Mouse (Mus musculus) embryo, embryonic 10.5 days (tissue): ENCODE data around the gene Col2a1.

ENCODE experiments used
- DNase-seq: peaks from one replicate; pipeline ENCODE4 v3.0.0-alpha.2; 2015; ENCODE audit warnings: low spot score

Col2a1 gene

GRCm38 (mm10) chr15:97963989-97964835, 40.3 kb downstream of the Col2a1 start, which contains the start of gene Tmem106c:
Gene Tmem106c, plus strand, starts transcription at chr15:97964200.
- DNase-seq: peak; percentile 93

GRCm38 (mm10) chr15:97963329-97963988, 41.0 kb downstream of the Col2a1 start:
- DNase-seq: peak; percentile 47

GRCm38 (mm10) chr15:97956416-97956815, 48.1 kb downstream of the Col2a1 start:
- DNase-seq: no peak

- DNase-seq: peak; percentile 26
Measured at GRCm38 (mm10) chr15:97955742-97956141, 48.8 kb downstream of the Col2a1 start.

- peak; percentile 22 for DNase-seq
Measured at GRCm38 (mm10) chr15:97955286-97955685, 49.2 kb downstream of the Col2a1 start.

- DNase-seq: no peak
Measured at GRCm38 (mm10) chr15:97954671-97955070, 49.8 kb downstream of the Col2a1 start.

GRCm38 (mm10) chr15:97952889-97953189, 51.7 kb downstream of the Col2a1 start:
- DNase-seq: no peak

GRCm38 (mm10) chr15:97952137-97952888, 52.2 kb downstream of the Col2a1 start:
- peak; percentile 93 for DNase-seq

- DNase-seq: no peak
Measured at GRCm38 (mm10) chr15:97950240-97950639, 54.3 kb downstream of the Col2a1 start.

- DNase-seq: no peak
Measured at GRCm38 (mm10) chr15:97949706-97950105, 54.8 kb downstream of the Col2a1 start.

GRCm38 (mm10) chr15:97948720-97949119, 55.8 kb downstream of the Col2a1 start:
- no peak for DNase-seq

GRCm38 (mm10) chr15:97945656-97946315, 58.7 kb downstream of the Col2a1 start:
- DNase-seq: no peak

GRCm38 (mm10) chr15:97944919-97945574, 59.4 kb downstream of the Col2a1 start:
- DNase-seq: no peak

- DNase-seq: no peak
Measured at GRCm38 (mm10) chr15:97943356-97943755, 61.1 kb downstream of the Col2a1 start.

GRCm38 (mm10) chr15:97942538-97942937, 62.0 kb downstream of the Col2a1 start:
- no peak for DNase-seq

- no peak for DNase-seq
Measured at GRCm38 (mm10) chr15:97941306-97941705, 63.2 kb downstream of the Col2a1 start.

- no peak for DNase-seq
Measured at GRCm38 (mm10) chr15:97940088-97940487, 64.4 kb downstream of the Col2a1 start.

GRCm38 (mm10) chr15:97938580-97938979, 65.9 kb downstream of the Col2a1 start:
- no peak for DNase-seq

- DNase-seq: no peak
Measured at GRCm38 (mm10) chr15:97932441-97932840, 72.1 kb downstream of the Col2a1 start.

- no peak for DNase-seq
Measured at GRCm38 (mm10) chr15:97929259-97929824, 75.2 kb downstream of the Col2a1 start.

GRCm38 (mm10) chr15:97927821-97928220, 76.7 kb downstream of the Col2a1 start:
- DNase-seq: no peak
